Mouse (Mus musculus): ENCODE measurements around the gene Med22.

DNA sequence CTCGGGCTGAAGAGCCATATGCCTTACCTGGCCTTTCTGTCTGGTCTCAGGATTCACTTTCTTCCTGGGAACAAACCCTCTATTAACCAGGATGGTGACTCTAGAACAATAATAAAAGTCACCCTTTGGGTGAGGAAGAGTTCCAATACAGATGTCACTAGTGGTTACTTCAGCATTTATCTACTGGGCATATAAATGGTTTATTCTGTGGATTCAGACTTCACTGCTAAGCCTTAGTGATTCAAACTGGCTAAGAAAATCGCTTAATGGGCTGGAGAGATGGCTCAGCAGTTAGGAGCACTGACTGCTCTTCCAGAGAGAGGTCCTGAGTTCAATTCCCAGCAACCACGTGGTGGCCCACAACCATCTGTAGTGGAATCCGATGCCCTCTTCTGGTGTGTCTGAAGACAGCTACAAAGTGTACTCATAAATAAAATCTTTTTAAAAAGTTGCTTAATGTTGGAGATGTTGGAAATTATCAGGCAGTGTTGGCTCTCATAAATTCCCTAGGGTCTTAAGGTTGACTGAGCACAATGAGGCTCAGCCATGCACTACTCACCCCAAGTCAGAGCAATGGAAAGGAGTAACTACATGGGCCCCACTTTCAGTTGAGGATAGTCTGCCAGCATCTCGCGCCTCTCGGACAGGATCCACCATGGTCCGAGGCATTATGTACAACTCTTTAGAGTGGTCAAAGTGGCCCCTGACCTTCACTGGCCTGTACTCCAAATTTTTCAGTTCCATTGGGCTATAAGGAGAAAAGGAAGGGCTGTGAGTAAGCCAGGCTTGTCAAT is 3.9 kb upstream of the Med22 start:
- TF ChIP-seq CTCF (IDR thresholded peaks at IDR 0.05; ENCODE audit: control insufficient read depth, insufficient read depth, insufficient replicate concordance, low read depth, low read length) (no peak), POLR2A (IDR thresholded peaks at IDR 0.05; ENCODE audit: control insufficient read depth, low read depth, low read length) (no peak)
